In the genomic region with DNA sequence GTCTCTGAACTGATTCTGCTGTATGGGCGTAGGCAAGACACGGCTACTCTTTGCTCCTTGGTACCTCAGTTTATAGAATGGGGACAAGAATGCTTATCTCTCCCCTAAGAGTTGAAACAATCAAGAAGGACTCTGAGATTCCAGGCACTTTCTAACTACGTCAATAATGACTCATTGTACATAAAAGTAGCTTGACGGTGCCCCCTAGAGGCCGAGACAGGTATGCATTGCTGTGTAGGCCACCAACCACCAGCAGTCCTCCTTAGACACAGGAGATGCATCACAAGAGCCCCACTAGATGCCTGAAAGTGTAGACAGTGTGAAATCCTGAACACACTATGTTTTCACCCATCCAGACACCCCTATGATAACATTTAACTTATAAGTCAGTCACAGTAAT, we compare ENCODE assay signal across 8 mouse cellular contexts. TPM values are rescaled to one million over a fixed set of nuclear protein-coding genes. Genes with fewer than 3 reads are reported as not detected.
DNase-seq lines count a peak whose midpoint lies in the region; ATAC-seq lines count a peak whose summit lies in the region.

No protein-coding gene starts in this region.

- H3K27me3 ChIP-seq in forebrain, embryonic 10.5 days (ENCODE audit: poor library complexity, severe bottlenecking): no peaks in the 10 kb centered on the region
- H3K27me3 ChIP-seq in forebrain, embryonic 16.5 days (replicated peaks; ENCODE audit: control insufficient read depth, insufficient read depth, low read length): no peaks in the 10 kb centered on the region

- WGBS in forebrain, embryonic 10.5 days: 44% methylated on average over 5 of the region's 5 CpGs
- 39% methylated on average over 5 of the region's 5 CpGs for WGBS in forebrain, embryonic 16.5 days

- peaks cover 11% of the 10 kb centered on the region for H3K4me1 ChIP-seq in forebrain, embryonic 10.5 days
- H3K4me1 ChIP-seq in forebrain, embryonic 16.5 days (replicated peaks; ENCODE audit: control insufficient read depth, insufficient read depth, low read length): peaks cover 8% of the 10 kb centered on the region

- H3K27ac ChIP-seq in forebrain, embryonic 10.5 days: no peak overlapping the region
- no peak overlapping the region for H3K27ac ChIP-seq in forebrain, embryonic 16.5 days (ENCODE audit: low read length)

- DNase-seq in forebrain, embryonic 10.5 days (ENCODE audit: extremely low spot score, low spot score): peak; percentile 48
- DNase-seq in ovary, postnatal 36 days (ENCODE audit: low spot score): peak; percentile 53
- no peak for DNase-seq in ovary, adult 18-20 months (ENCODE audit: low spot score)
- DNase-seq in cerebellum, postnatal 10 days: peak; percentile 76 to 77
- DNase-seq in kidney, adult 9 months: peak; percentile 65
- DNase-seq in lung, postnatal 14 days: peak; percentile 65
- peak; percentile 57 for DNase-seq in thymus, postnatal 0 days (ENCODE audit: low spot score)

- no peak for ATAC-seq in forebrain, embryonic 16.5 days

- H3K36me3 ChIP-seq in forebrain, embryonic 10.5 days (replicated peaks): no peaks in the 10 kb centered on the region
- H3K36me3 ChIP-seq in forebrain, embryonic 16.5 days (ENCODE audit: control insufficient read depth, insufficient read depth): no peaks in the 10 kb centered on the region

- no peak overlapping the region for H3K4me2 ChIP-seq in forebrain, embryonic 16.5 days (ENCODE audit: low read length)

- H3K4me3 ChIP-seq in forebrain, embryonic 10.5 days: no peak overlapping the region
- no peak overlapping the region for H3K4me3 ChIP-seq in forebrain, embryonic 16.5 days (replicated peaks; ENCODE audit: low read length)

- H3K9me3 ChIP-seq in forebrain, embryonic 10.5 days: no peaks in the 10 kb centered on the region
- H3K9me3 ChIP-seq in forebrain, embryonic 16.5 days (ENCODE audit: control insufficient read depth, low read length): no peaks in the 10 kb centered on the region

- H3K9ac ChIP-seq in forebrain, embryonic 16.5 days (replicated peaks; ENCODE audit: low read depth, low read length): no peak overlapping the region

RNA-seq across cellular contexts. Expression of gene Crtam, which starts 24.0 kb away (rescaled TPM):
- 0.10 TPM in 1 of 2 replicates, not detected in the other for polyA plus RNA-seq in forebrain, embryonic 10.5 days (2016; fragmentation: Nextera tagmentation; extraction: Ambion mirVana)
- polyA plus RNA-seq in forebrain, embryonic 16.5 days (2015; fragmentation: Nextera tagmentation; extraction: Ambion mirVana): 0.17 TPM in 1 of 2 replicates, not detected in the other
- polyA plus RNA-seq in thymus, postnatal 0 days (2015; fragmentation: Nextera tagmentation; extraction: Ambion mirVana): 0.72 and 0.75 TPM in 2 replicates
